ENCODE assay signal across 10 mouse cellular contexts in the genomic region with DNA sequence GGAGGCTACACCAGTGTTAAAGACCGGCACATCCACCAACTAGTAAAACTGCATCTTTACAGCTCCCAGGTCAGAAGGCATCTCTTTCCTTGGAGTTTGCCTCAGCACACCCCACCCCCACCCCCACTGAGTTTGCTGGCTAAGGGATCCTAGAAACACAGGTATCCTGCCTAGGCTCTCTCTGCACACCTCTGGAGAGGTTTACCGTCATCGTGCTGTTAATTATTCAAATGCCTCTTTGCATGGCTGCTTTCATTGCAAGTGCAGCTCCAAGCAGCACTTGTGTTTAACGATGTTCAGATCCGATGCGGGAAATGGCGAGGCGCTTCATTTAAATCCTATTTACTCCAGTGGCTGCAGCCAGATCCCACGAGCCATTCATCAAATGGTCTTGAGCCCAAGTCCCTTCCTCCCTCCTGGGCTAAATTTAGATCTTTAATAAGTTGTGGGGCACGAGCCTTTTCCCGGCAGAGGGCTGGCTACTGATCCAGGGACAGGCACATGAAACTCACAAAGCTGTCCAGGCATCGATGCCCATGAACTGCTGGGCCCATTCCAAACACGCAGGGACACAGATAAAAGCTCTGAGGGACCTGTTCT.
DNase-seq lines count a peak whose midpoint lies in the region; ATAC-seq lines count a peak whose summit lies in the region.
"Had no signal": no experiment of that assay in that cellular context is flagged by ENCODE, and none has a peak within 500 bp of the region (broad histone marks: within the 10 kb centered on the region; RNA-seq: fewer than 3 reads in every experiment).

No protein-coding gene starts in this region.

- H3K27me3 ChIP-seq in forebrain, embryonic 13.5 days: no peaks in the 10 kb centered on the region
- 0 out of 2 replicates have a peak, but pooled peaks cover 4% of the 10 kb centered on the region for H3K27me3 ChIP-seq in forebrain, embryonic 12.5 days
- H3K27me3 ChIP-seq in midbrain, embryonic 10.5 days (ENCODE audit: low read depth, poor library complexity, severe bottlenecking): no peaks in the 10 kb centered on the region
- no peaks in the 10 kb centered on the region for H3K27me3 ChIP-seq in midbrain, embryonic 11.5 days (ENCODE audit: control insufficient read depth, insufficient read depth, low read length)
- no peaks in the 10 kb centered on the region for H3K27me3 ChIP-seq in hindbrain, embryonic 16.5 days (replicated peaks; ENCODE audit: control insufficient read depth, insufficient read depth, low read length)

- peaks cover 23% of the 10 kb centered on the region for H3K4me1 ChIP-seq in forebrain, embryonic 13.5 days
- peaks cover 32% of the 10 kb centered on the region for H3K4me1 ChIP-seq in forebrain, embryonic 12.5 days
- H3K4me1 ChIP-seq in midbrain, embryonic 10.5 days: peaks cover 45% of the 10 kb centered on the region
- H3K4me1 ChIP-seq in midbrain, embryonic 11.5 days (ENCODE audit: control insufficient read depth, insufficient read depth, low read length): peaks cover 11% of the 10 kb centered on the region
- peaks cover 12% of the 10 kb centered on the region for H3K4me1 ChIP-seq in hindbrain, embryonic 16.5 days (ENCODE audit: control insufficient read depth, insufficient read depth, low read depth, low read length)

- no peak overlapping the region for H3K9ac ChIP-seq in forebrain, embryonic 13.5 days
- H3K9ac ChIP-seq in forebrain, embryonic 12.5 days: no peak overlapping the region
- H3K9ac ChIP-seq in midbrain, embryonic 11.5 days (ENCODE audit: low read length): no peak overlapping the region
- peak overlapping the region; percentile 24; the same call in 1 of the 2 replicates for H3K9ac ChIP-seq in hindbrain, embryonic 16.5 days (ENCODE audit: low read depth, low read length)

- H3K4me3 ChIP-seq in forebrain, embryonic 13.5 days: no peak overlapping the region
- no peak overlapping the region for H3K4me3 ChIP-seq in forebrain, embryonic 12.5 days (replicated peaks)
- H3K4me3 ChIP-seq in midbrain, embryonic 10.5 days: no peak overlapping the region
- no peak overlapping the region for H3K4me3 ChIP-seq in midbrain, embryonic 11.5 days (ENCODE audit: low read depth, low read length)
- no peak overlapping the region for H3K4me3 ChIP-seq in hindbrain, embryonic 16.5 days (ENCODE audit: low read length)

- 0 out of 2 replicates have a peak overlapping the region, but pooled peaks have one; percentile 11 for H3K4me2 ChIP-seq in forebrain, embryonic 13.5 days
- no peak overlapping the region for H3K4me2 ChIP-seq in forebrain, embryonic 12.5 days
- H3K4me2 ChIP-seq in midbrain, embryonic 11.5 days: no peak overlapping the region
- peak overlapping the region; percentile 22; the same call in 1 of the 2 replicates for H3K4me2 ChIP-seq in hindbrain, embryonic 16.5 days (ENCODE audit: low read length)

- no peak for ATAC-seq in forebrain, embryonic 13.5 days
- ATAC-seq in forebrain, embryonic 12.5 days (ENCODE audit: low FRiP score): no peak
- ATAC-seq in midbrain, embryonic 11.5 days (ENCODE audit: low FRiP score): no peak
- peak; percentile 38; the same call in 1 of the 2 replicates for ATAC-seq in hindbrain, embryonic 16.5 days
- ATAC-seq: lung, postnatal 0 days had no signal

- 18% methylated on average over 13 of the region's 13 CpGs for WGBS in forebrain, embryonic 13.5 days
- 25% methylated on average over 13 of the region's 13 CpGs for WGBS in forebrain, embryonic 12.5 days
- WGBS in midbrain, embryonic 10.5 days: 50% methylated on average over 13 of the region's 13 CpGs
- 39% methylated on average over 13 of the region's 13 CpGs for WGBS in midbrain, embryonic 11.5 days
- 29% methylated on average over 13 of the region's 13 CpGs for WGBS in hindbrain, embryonic 16.5 days

- H3K27ac ChIP-seq in forebrain, embryonic 13.5 days: no peak overlapping the region
- no peak overlapping the region for H3K27ac ChIP-seq in forebrain, embryonic 12.5 days
- H3K27ac ChIP-seq in midbrain, embryonic 10.5 days (replicated peaks): peak overlapping the region; percentile 13; the same call in 1 of the 2 replicates
- H3K27ac ChIP-seq in midbrain, embryonic 11.5 days (ENCODE audit: low read depth, low read length): no peak overlapping the region
- no peak overlapping the region for H3K27ac ChIP-seq in hindbrain, embryonic 16.5 days (ENCODE audit: low read depth, low read length)

- no peak for DNase-seq in midbrain, embryonic 10.5 days (ENCODE audit: low spot score)
- DNase-seq in midbrain, embryonic 11.5 days (ENCODE audit: low spot score, missing footprints): no peak
- DNase-seq in retina, postnatal 7 days (ENCODE audit: low read depth, low spot score): peak; percentile 5
- no peak for DNase-seq in spleen, postnatal 4 days (ENCODE audit: low spot score in 2 of 2)
- no peak for DNase-seq in thymus, adult 18-20 months
- DNase-seq: left cerebral cortex, postnatal 4 days had no signal

- H3K36me3 ChIP-seq in forebrain, embryonic 13.5 days (ENCODE audit: poor library complexity, severe bottlenecking): no peaks in the 10 kb centered on the region
- no peaks in the 10 kb centered on the region for H3K36me3 ChIP-seq in forebrain, embryonic 12.5 days (replicated peaks)
- H3K36me3 ChIP-seq in midbrain, embryonic 10.5 days: no peaks in the 10 kb centered on the region
- no peaks in the 10 kb centered on the region for H3K36me3 ChIP-seq in midbrain, embryonic 11.5 days (ENCODE audit: control insufficient read depth, insufficient read depth, low read length)
- no peaks in the 10 kb centered on the region for H3K36me3 ChIP-seq in hindbrain, embryonic 16.5 days (ENCODE audit: control insufficient read depth, insufficient read depth, low read length)

- H3K9me3 ChIP-seq in forebrain, embryonic 13.5 days (replicated peaks): no peaks in the 10 kb centered on the region
- no peaks in the 10 kb centered on the region for H3K9me3 ChIP-seq in forebrain, embryonic 12.5 days
- no peaks in the 10 kb centered on the region for H3K9me3 ChIP-seq in midbrain, embryonic 10.5 days (replicated peaks)
- no peaks in the 10 kb centered on the region for H3K9me3 ChIP-seq in midbrain, embryonic 11.5 days (ENCODE audit: control insufficient read depth, low read length)
- no peaks in the 10 kb centered on the region for H3K9me3 ChIP-seq in hindbrain, embryonic 16.5 days (ENCODE audit: control insufficient read depth, low read length)

Comparison
In these comparisons a context has a peak if more than half of its experiments do, and no peak if none do; other contexts are left out.
1. H3K4me2 ChIP-seq: peak in forebrain, embryonic 13.5 days (single experiment) and hindbrain, embryonic 16.5 days (single experiment); none in forebrain, embryonic 12.5 days (single experiment) and midbrain, embryonic 11.5 days (single experiment).